Mouse (Mus musculus): ENCODE measurements at regions not wholly inside any gene's neighbourhood (a gene's known extent, or its start where the extent isn't known, plus 50 kb on each side); places are given as distances from the start of the nearest gene placed in this dataset.

DNA sequence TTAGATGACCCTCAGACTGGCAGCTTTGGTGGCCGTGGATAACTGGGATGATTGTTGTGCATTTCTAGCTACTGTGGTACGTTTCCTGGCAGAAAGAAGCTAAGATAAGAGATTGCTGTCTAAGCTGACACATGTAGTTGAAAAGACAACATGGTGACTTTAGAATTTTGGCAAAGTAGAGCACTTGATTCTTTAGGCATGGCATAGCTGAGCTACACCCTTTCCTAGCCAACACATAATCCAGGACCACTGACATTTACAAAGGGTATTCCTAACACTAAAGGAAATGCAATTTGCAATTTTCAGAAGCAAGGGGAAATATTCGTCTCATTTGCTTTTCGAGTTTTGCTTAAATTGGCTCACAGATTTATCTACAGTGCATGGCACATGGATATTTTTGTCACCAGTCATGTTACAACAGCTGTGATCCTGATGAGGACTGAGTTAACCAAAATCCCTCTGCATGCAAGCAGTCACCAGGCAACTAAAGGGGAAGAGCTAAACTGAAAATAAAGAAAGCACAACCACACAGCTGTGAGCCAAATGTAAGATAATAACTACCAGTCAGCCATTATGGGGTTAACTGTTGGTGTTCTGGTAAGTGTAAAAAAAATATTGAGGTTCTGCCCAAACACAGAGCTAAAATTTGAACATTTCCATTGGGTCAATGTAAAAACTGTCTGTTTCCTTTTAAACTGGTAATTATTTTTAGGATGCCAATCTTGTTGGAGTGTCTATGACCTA is 342.9 kb upstream of the Meox2 start:
- TF ChIP-seq CTCF (IDR thresholded peaks at IDR 0.05; ENCODE audit: borderline replicate concordance, extremely low read depth, insufficient read depth, insufficient read length) (no peak), POLR2A (IDR thresholded peaks at IDR 0.05; ENCODE audit: borderline replicate concordance, extremely low read depth, insufficient read depth, insufficient read length, poor library complexity, severe bottlenecking) (no peak)

Measured in brain, embryonic 14.5 days (tissue).